Mouse (Mus musculus) hindbrain, embryonic 16.5 days (tissue): ENCODE measurements around the gene Fars2. TPM values are rescaled to one million over a fixed set of nuclear protein-coding genes. Genes with fewer than 3 reads are reported as not detected.

Experiments used
- ATAC-seq: fragments of 200-750 bp; cut with Nextera tagmentation; 2 replicates; pipeline ENCODE4 v1.8.0; 2017; ENCODE audit warnings: moderate TSS enrichment, moderate library complexity
- H3K27ac ChIP-seq: fragments of 300-500 bp; sonication (generic); 2 replicates; pipeline ENCODE4 v1.5.1; 2014; ENCODE audit warnings: low read depth, mild to moderate bottlenecking, control low read depth, low read length, moderate library complexity
- H3K27me3 ChIP-seq: fragments of 300-500 bp; sonication (generic); replicated peaks from 2 replicates; pipeline ENCODE4 v1.6.1; 2014; ENCODE audit warnings: low read length; ENCODE audit not compliant: control insufficient read depth, insufficient read depth
- H3K36me3 ChIP-seq: fragments of 300-500 bp; sonication (generic); 2 replicates; pipeline ENCODE4 v1.6.1; 2014; ENCODE audit warnings: mild to moderate bottlenecking, low read length, moderate library complexity, mixed read lengths; ENCODE audit not compliant: control insufficient read depth, insufficient read depth
- H3K4me1 ChIP-seq: fragments of 300-500 bp; sonication (generic); 2 replicates; pipeline ENCODE4 v1.6.1; 2014; ENCODE audit warnings: low read depth, low read length; ENCODE audit not compliant: control insufficient read depth, insufficient read depth
- H3K4me2 ChIP-seq: fragments of 300-500 bp; sonication (generic); 2 replicates; pipeline ENCODE4 v1.6.1; 2014; ENCODE audit warnings: mild to moderate bottlenecking, low read length, control low read depth, moderate library complexity
- H3K4me3 ChIP-seq: fragments of 300-500 bp; sonication (generic); 2 replicates; pipeline ENCODE4 v1.5.1; 2014; ENCODE audit warnings: mild to moderate bottlenecking, low read length, control low read depth, moderate library complexity
- H3K9ac ChIP-seq: fragments of 300-500 bp; sonication (generic); 2 replicates; pipeline ENCODE4 v1.6.1; 2014; ENCODE audit warnings: low read depth, mild to moderate bottlenecking, control low read depth, low read length, moderate library complexity
- H3K9me3 ChIP-seq: fragments of 300-500 bp; sonication (generic); 2 replicates; pipeline ENCODE4 v1.6.1; 2014; ENCODE audit warnings: mild to moderate bottlenecking, low read length, moderate library complexity; ENCODE audit not compliant: control insufficient read depth
- WGBS: fragments of 180-500 bp; shearing (Covaris S2); extraction: QIAGEN DNeasy Blood & Tissue Kit; methylation state at CpG from one replicate; pipeline ENCODE4 v1.1.7; 2014; 5-methylcytosine and 5-hydroxymethylcytosine counted together
- polyA plus RNA-seq: library from polyadenylated mRNA; unstranded; fragments of >200 nt; fragmentation: Nextera tagmentation; extraction: Ambion mirVana; gene quantifications from 2 replicates; pipeline ENCODE4 v1.2.1, GENCODE M21; 2015

The Fars2 gene
- polyA plus RNA-seq, 1 experiment from 2014 or later: 29.2 TPM

GRCm38 (mm10) chr13:36716708-36717107 is 599.5 kb downstream of the Fars2 start:
- Histone ChIP-seq H3K27ac (no peak overlapping the region), H3K4me3 (no peak overlapping the region), H3K9ac (no peak overlapping the region), H3K4me2 (no peak overlapping the region), H3K4me1 (no peaks in the 10 kb centered on the region), H3K36me3 (no peaks in the 10 kb centered on the region), H3K27me3 (peaks cover 2% of the 10 kb centered on the region; the same call in 1 of the 2 replicates), H3K9me3 (no peaks in the 10 kb centered on the region)
- peak; percentile 82 for ATAC-seq
- 54% methylated on average over 2 of the region's 2 CpGs for WGBS

- Histone ChIP-seq H3K27me3 (peaks cover 3% of the 10 kb centered on the region; the same call in 1 of the 2 replicates), H3K9me3 (no peaks in the 10 kb centered on the region), H3K27ac (no peak overlapping the region), H3K9ac (no peak overlapping the region), H3K4me2 (no peak overlapping the region), H3K4me1 (no peaks in the 10 kb centered on the region), H3K4me3 (no peak overlapping the region), H3K36me3 (no peaks in the 10 kb centered on the region)
- no peak for ATAC-seq
- WGBS: 58% methylated on average over 3 of the region's 3 CpGs
These were observed 600.2 kb downstream of the Fars2 start for GRCm38 (mm10) chr13:36717376-36717775.

GRCm38 (mm10) chr13:36720297-36721017 is 603.2 kb downstream of the Fars2 start:
- Histone ChIP-seq H3K4me1 (peaks cover 6% of the 10 kb centered on the region), H3K36me3 (no peaks in the 10 kb centered on the region), H3K9ac (no peak overlapping the region), H3K27ac (no peak overlapping the region), H3K9me3 (no peaks in the 10 kb centered on the region), H3K4me3 (no peak overlapping the region), H3K4me2 (no peak overlapping the region), H3K27me3 (peaks cover 12% of the 10 kb centered on the region)
- no peak for ATAC-seq
- 93% methylated on average over 5 of the region's 5 CpGs for WGBS

- Histone ChIP-seq H3K27ac (no peak overlapping the region), H3K4me3 (no peak overlapping the region), H3K27me3 (peaks cover 12% of the 10 kb centered on the region), H3K36me3 (no peaks in the 10 kb centered on the region), H3K4me1 (peaks cover 12% of the 10 kb centered on the region), H3K9me3 (no peaks in the 10 kb centered on the region), H3K4me2 (no peak overlapping the region), H3K9ac (no peak overlapping the region)
- ATAC-seq: no peak
These were observed 605.1 kb downstream of the Fars2 start for GRCm38 (mm10) chr13:36722309-36722708.

- Histone ChIP-seq H3K4me2 (peak overlapping the region; percentile 50), H3K27ac (peak overlapping the region; percentile 80), H3K36me3 (no peaks in the 10 kb centered on the region), H3K27me3 (peaks cover 17% of the 10 kb centered on the region), H3K4me3 (no peak overlapping the region), H3K4me1 (peaks cover 12% of the 10 kb centered on the region), H3K9me3 (no peaks in the 10 kb centered on the region), H3K9ac (no peak overlapping the region)
- WGBS: 4% methylated on average over 15 of the region's 15 CpGs
- ATAC-seq: peak; percentile 25; the same call in 1 of the 2 replicates
These were observed 606.6 kb downstream of the Fars2 start for GRCm38 (mm10) chr13:36723726-36724300.

GRCm38 (mm10) chr13:36724533-36725470 is 607.6 kb downstream of the Fars2 start:
- peak; percentile 76 for ATAC-seq
- H3K36me3 ChIP-seq: no peaks in the 10 kb centered on the region
- H3K4me3 ChIP-seq: peak overlapping the region; percentile 22
- H3K27ac ChIP-seq: peak overlapping the region; percentile 80
- peak overlapping the region; percentile 50 for H3K4me2 ChIP-seq
- peak overlapping the region; percentile 6 for H3K9ac ChIP-seq
- peaks cover 12% of the 10 kb centered on the region for H3K4me1 ChIP-seq
- peaks cover 24% of the 10 kb centered on the region for H3K27me3 ChIP-seq
- H3K9me3 ChIP-seq: no peaks in the 10 kb centered on the region
- 1% methylated on average over 40 of the region's 40 CpGs for WGBS

- Histone ChIP-seq H3K4me1 (peaks cover 12% of the 10 kb centered on the region), H3K27ac (peak overlapping the region; percentile 65), H3K9ac (no peak overlapping the region; the same call in 1 of the 2 replicates), H3K27me3 (peaks cover 25% of the 10 kb centered on the region), H3K36me3 (no peaks in the 10 kb centered on the region), H3K4me3 (no peak overlapping the region), H3K9me3 (no peaks in the 10 kb centered on the region), H3K4me2 (peak overlapping the region; percentile 55)
- no peak for ATAC-seq
- 3% methylated on average over 8 of the region's 8 CpGs for WGBS
These were observed 608.7 kb downstream of the Fars2 start for GRCm38 (mm10) chr13:36725881-36726280.

- H3K36me3 ChIP-seq: no peaks in the 10 kb centered on the region
- H3K27ac ChIP-seq: peak overlapping the region; percentile 90
- no peaks in the 10 kb centered on the region for H3K9me3 ChIP-seq
- WGBS: under 1% methylated on average over 24 of the region's 24 CpGs
- peak overlapping the region; percentile 71 for H3K9ac ChIP-seq
- ATAC-seq: no peak; the same call in 1 of the 2 replicates
- H3K4me1 ChIP-seq: peaks cover 12% of the 10 kb centered on the region
- peaks cover 24% of the 10 kb centered on the region for H3K27me3 ChIP-seq
- H3K4me3 ChIP-seq: peak overlapping the region; percentile 40
- peak overlapping the region; percentile 55 for H3K4me2 ChIP-seq
These were observed 609.3 kb downstream of the Fars2 start for GRCm38 (mm10) chr13:36726551-36726950.
